9 mouse cellular contexts compared by ENCODE assay signal in the genomic region with DNA sequence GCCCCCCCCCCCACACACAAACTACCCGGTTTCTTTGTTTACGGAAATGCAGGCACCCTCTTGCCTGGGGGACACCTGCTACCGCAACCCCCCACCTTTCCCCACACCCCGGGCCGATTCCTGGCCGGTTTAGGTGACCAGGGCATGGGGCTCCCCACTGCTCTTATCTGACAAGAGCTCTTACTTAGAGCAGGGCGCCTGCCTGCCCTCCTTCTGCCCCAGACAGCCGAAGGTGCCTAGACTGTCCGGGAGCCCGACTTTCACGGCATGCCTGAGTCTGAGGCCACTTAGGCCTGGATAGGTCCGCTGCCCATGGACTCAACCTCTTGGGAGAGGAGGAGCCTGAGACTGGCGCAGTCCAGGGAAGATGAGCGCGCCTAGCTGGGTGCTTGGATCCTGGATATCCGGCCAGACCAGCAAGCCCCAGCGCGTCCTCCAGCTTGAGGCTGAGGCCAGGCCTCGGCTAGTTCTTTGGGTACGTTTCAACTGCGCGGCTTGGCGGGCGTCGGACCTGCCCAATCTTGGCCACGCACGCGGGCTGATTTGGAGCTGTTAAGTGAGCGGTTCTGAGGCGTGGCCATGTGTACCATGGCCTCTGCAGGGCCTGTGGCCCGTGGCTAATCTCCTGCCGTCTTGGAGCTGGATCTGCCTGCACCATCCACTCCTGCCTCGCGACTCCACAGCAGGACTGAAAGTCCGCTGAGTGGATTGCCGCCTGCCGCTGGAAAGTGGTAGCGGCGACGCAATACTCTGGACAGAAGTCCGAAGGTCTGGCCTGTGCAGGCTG. TPM values are rescaled to one million over a fixed set of nuclear protein-coding genes. Genes with fewer than 3 reads are reported as not detected.
DNase-seq lines count a peak whose midpoint lies in the region; ATAC-seq and TF ChIP-seq lines count a peak whose summit lies in the region.
"Had no signal": no experiment of that assay in that cellular context is flagged by ENCODE, and none has a peak within 500 bp of the region (broad histone marks: within the 10 kb centered on the region; RNA-seq: fewer than 3 reads in every experiment).

No protein-coding gene starts in this region.

- peak overlapping the region; percentile 39 for H3K4me2 ChIP-seq in forebrain, embryonic 13.5 days

- peak; percentile 39 for TF ChIP-seq CTCF in left cerebral cortex, adult 2 months (IDR thresholded peaks at IDR 0.05)

- DNase-seq in left cerebral cortex, adult 2 months (ENCODE audit: extremely low spot score in 1 of 2, low spot score in 2 of 2) = no peak
- no peak for DNase-seq in left cerebral cortex, adult 9 months (ENCODE audit: low spot score in 2 of 2)
- DNase-seq in kidney, adult 8-10 months = peak; percentile 75 to 80
- peak; percentile 60 to 64 for DNase-seq in lung, postnatal 4 days
- no peak for DNase-seq in spleen, adult 12 weeks (ENCODE audit: low spot score)
- DNase-seq in thymus, postnatal 14 days = no peak
- DNase-seq in right cerebral cortex, postnatal 4 days = no peak

- H3K9ac ChIP-seq in forebrain, embryonic 13.5 days = no peak overlapping the region; the same call in 1 of the 2 replicates

- intact Hi-C loops in left cerebral cortex, adult 2 months (cut with DNase I) = no loop called here

- H3K9me3 ChIP-seq in forebrain, embryonic 13.5 days (replicated peaks) = no peaks in the 10 kb centered on the region

- no peak overlapping the region for H3K4me3 ChIP-seq in left cerebral cortex, adult 2 months
- H3K4me3 ChIP-seq in forebrain, embryonic 13.5 days = peak overlapping the region; percentile 9; the same call in 1 of the 2 replicates

- no peak for ATAC-seq in forebrain, embryonic 13.5 days
- ATAC-seq: Patski had no signal

- H3K27ac ChIP-seq in left cerebral cortex, adult 2 months = no peak overlapping the region
- no peak overlapping the region for H3K27ac ChIP-seq in forebrain, embryonic 13.5 days

- WGBS in forebrain, embryonic 13.5 days = under 1% methylated on average over 41 of the region's 41 CpGs

- H3K36me3 ChIP-seq in forebrain, embryonic 13.5 days (ENCODE audit: poor library complexity, severe bottlenecking) = no peaks in the 10 kb centered on the region

- peaks cover 84% of the 10 kb centered on the region for H3K27me3 ChIP-seq in forebrain, embryonic 13.5 days

- peaks cover 64% of the 10 kb centered on the region for H3K4me1 ChIP-seq in forebrain, embryonic 13.5 days

RNA-seq across cellular contexts. Expression of a gene that starts 4.0 kb away (rescaled TPM):
- 10 to 100 TPM; 11.1 to 11.2 TPM for total RNA-seq in left cerebral cortex, adult 2 months (2021)
- 9.8 and 12.3 TPM in 2 replicates for polyA plus RNA-seq in forebrain, embryonic 13.5 days (2015; fragmentation: Nextera tagmentation; extraction: Ambion mirVana)

RNA-seq across cellular contexts. Expression of a gene that starts 22.0 kb away (rescaled TPM):
- total RNA-seq in left cerebral cortex, adult 2 months (2021) = 1 to 10 TPM; 3.2 to 3.4 TPM
- polyA plus RNA-seq in forebrain, embryonic 13.5 days (2015; fragmentation: Nextera tagmentation; extraction: Ambion mirVana) = 45.2 and 52.0 TPM in 2 replicates

RNA-seq across cellular contexts. Expression of a gene that starts 41.3 kb away (rescaled TPM):
- total RNA-seq in left cerebral cortex, adult 2 months (2021) = 10 to 100 TPM; 51.4 to 54.3 TPM
- 10.2 and 11.5 TPM in 2 replicates for polyA plus RNA-seq in forebrain, embryonic 13.5 days (2015; fragmentation: Nextera tagmentation; extraction: Ambion mirVana)

RNA-seq across cellular contexts. Expression of a gene that starts 56.8 kb away (rescaled TPM):
- total RNA-seq in left cerebral cortex, adult 2 months (2021) = not detected
- polyA plus RNA-seq in forebrain, embryonic 13.5 days (2015; fragmentation: Nextera tagmentation; extraction: Ambion mirVana) = not detected in 2 replicates
- polyA plus RNA-seq: Patski had no signal

Comparison
In these comparisons a context has a peak if more than half of its experiments do, and no peak if none do; other contexts are left out.
1. DNase-seq: peak in kidney, adult 8-10 months (2 of 2) and lung, postnatal 4 days (2 of 2); none in left cerebral cortex, adult 2 months (0 of 2), left cerebral cortex, adult 9 months (0 of 2), spleen, adult 12 weeks (single experiment), thymus, postnatal 14 days (single experiment) and right cerebral cortex, postnatal 4 days (single experiment).